Mouse (Mus musculus) liver, postnatal 0 days (tissue): ENCODE results near the gene Ccdc82.

Source experiments
- CTCF ChIP-seq: sonication (generic); IDR thresholded peaks from 2 replicates; pipeline ENCODE4 v1.5.1; 2016; ENCODE audit warnings: antibody characterized with exemption, low read depth
- EP300 ChIP-seq: IDR thresholded peaks from 2 replicates; pipeline ENCODE4 v1.6.1; 2016; ENCODE audit warnings: antibody characterized with exemption, low read depth, mild to moderate bottlenecking

DNA sequence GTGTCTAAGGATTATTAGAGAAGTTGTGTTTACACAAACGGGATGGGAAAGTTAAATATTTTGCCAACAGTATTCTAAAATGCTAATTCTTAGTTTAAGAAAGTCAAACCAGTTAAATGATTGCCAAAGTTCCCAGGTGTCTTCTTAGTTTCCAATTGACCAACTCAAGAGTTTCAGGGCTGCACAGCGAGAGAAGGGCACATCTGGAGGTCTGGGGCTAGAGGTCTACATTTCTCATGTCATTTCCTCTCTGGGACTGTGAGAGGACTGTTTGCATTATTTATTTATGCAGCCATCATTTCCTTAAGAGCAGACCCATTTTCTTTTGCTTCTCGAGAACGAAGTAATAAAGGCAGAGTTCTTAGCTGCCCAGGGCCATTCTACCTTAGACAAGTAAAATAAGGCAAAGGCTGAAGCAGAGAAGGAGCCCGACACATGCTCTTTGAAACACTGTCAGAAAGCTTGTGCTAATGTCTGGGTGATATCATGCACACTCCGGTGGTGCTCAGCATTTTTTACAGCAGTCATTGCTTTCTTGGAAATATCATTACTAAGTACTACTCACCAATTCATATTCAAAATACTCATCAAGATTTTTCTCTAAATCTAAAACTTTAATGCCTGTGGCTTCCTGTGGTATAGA, 55.5 kb downstream of the Ccdc82 start:
- TF ChIP-seq CTCF, result no peak
- TF ChIP-seq EP300, result no peak
